Mouse (Mus musculus) spleen, adult 2 months (tissue): ENCODE results near the gene Inhba.

Experiments
- CTCF ChIP-seq: fragments of 200-500 bp; IDR thresholded peaks from 2 replicates; pipeline ENCODE4 v1.5.1; 2011; ENCODE audit warnings: mild to moderate bottlenecking, inconsistent platforms; ENCODE audit not compliant: insufficient read depth, insufficient read length, insufficient replicate concordance; ENCODE audit errors: extremely low read depth
- POLR2A ChIP-seq: fragments of 200-500 bp; IDR thresholded peaks from 2 replicates; pipeline ENCODE4 v1.6.1; 2011; ENCODE audit warnings: low read depth, low read length, inconsistent platforms

DNA sequence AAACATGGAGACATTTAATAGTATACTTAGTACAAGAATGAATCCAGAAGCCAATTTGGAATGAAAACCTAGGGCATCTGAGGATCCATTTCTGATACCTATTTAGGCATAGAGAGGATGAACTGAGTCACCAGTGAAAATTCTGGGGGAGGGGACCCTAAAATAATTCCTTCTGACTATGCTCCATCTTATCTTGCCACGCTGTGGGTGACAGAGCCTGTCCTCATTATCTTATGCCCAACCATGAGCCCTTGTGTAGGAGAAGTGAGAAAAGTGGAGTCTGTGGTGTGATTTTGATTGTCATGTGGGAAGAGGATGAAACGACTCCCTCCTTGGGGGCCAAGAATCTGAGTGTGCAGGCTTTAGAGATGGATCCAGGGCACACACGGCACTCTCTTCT lies 32.1 kb upstream of the Inhba start:
- no peak for TF ChIP-seq CTCF
- TF ChIP-seq POLR2A, result no peak
